Mouse (Mus musculus): ENCODE measurements around the gene Btbd11. TPM values are rescaled to one million over a fixed set of nuclear protein-coding genes. Genes with fewer than 3 reads are reported as not detected.

Gene Btbd11
- polyA plus RNA-seq, 1 experiment: 7.8 TPM

GRCm38 (mm10) chr10:85464152-85464551 lies 77.5 kb downstream of the Btbd11 start:
- TF ChIP-seq POLR2A (IDR thresholded peaks at IDR 0.05; ENCODE audit: low read depth, low read length): no peak
- no peak for TF ChIP-seq CTCF (IDR thresholded peaks at IDR 0.05; ENCODE audit: extremely low read depth, insufficient read depth, insufficient read length, insufficient replicate concordance)

GRCm38 (mm10) chr10:85465516-85466408 lies 79.1 kb downstream of the Btbd11 start:
- no peaks in the 10 kb centered on the region for H3K36me3 ChIP-seq (ENCODE audit: control insufficient read depth, insufficient read depth, low read length)
- no peaks in the 10 kb centered on the region for H3K4me1 ChIP-seq (ENCODE audit: control insufficient read depth, insufficient read depth, insufficient read length)
- TF ChIP-seq CTCF (IDR thresholded peaks at IDR 0.05; ENCODE audit: extremely low read depth, insufficient read depth, insufficient read length, insufficient replicate concordance): no peak
- TF ChIP-seq POLR2A (IDR thresholded peaks at IDR 0.05; ENCODE audit: low read depth, low read length): no peak
- WGBS: 89% methylated on average over 13 of the region's 13 CpGs
- H3K27ac ChIP-seq (ENCODE audit: insufficient read depth, low read length): no peak overlapping the region
- no peak overlapping the region for H3K4me3 ChIP-seq (ENCODE audit: extremely low read depth, insufficient read depth, insufficient read length)
- no peak for DNase-seq (ENCODE audit: low read depth in 1 of 2, low spot score in 2 of 2)
- H3K27me3 ChIP-seq (ENCODE audit: control insufficient read depth, insufficient read depth, low read length): no peaks in the 10 kb centered on the region

More at GRCm38 (mm10) chr10:85464152-85464551, 77.5 kb downstream of the Btbd11 start:
- Histone ChIP-seq H3K27me3 (ENCODE audit: control insufficient read depth, insufficient read depth, low read length) (no peaks in the 10 kb centered on the region), H3K4me3 (ENCODE audit: extremely low read depth, insufficient read depth, insufficient read length) (no peak overlapping the region), H3K27ac (ENCODE audit: insufficient read depth, low read length) (no peak overlapping the region), H3K4me1 (ENCODE audit: control insufficient read depth, insufficient read depth, insufficient read length) (no peaks in the 10 kb centered on the region), H3K36me3 (ENCODE audit: control insufficient read depth, insufficient read depth, low read length) (no peaks in the 10 kb centered on the region)
- 77% methylated on average over 6 of the region's 6 CpGs for WGBS
- no peak for DNase-seq (ENCODE audit: low read depth in 1 of 2, low spot score in 2 of 2)

GRCm38 (mm10) chr10:85466409-85466761 lies 79.8 kb downstream of the Btbd11 start:
- no peak overlapping the region for H3K27ac ChIP-seq (ENCODE audit: insufficient read depth, low read length)
- 35% methylated on average over 8 of the region's 8 CpGs for WGBS
- TF ChIP-seq CTCF (IDR thresholded peaks at IDR 0.05; ENCODE audit: extremely low read depth, insufficient read depth, insufficient read length, insufficient replicate concordance) (no peak), POLR2A (IDR thresholded peaks at IDR 0.05; ENCODE audit: low read depth, low read length) (no peak)
- H3K4me3 ChIP-seq (ENCODE audit: extremely low read depth, insufficient read depth, insufficient read length): no peak overlapping the region
- H3K27me3 ChIP-seq (ENCODE audit: control insufficient read depth, insufficient read depth, low read length): no peaks in the 10 kb centered on the region
- no peak for DNase-seq (ENCODE audit: low read depth in 1 of 2, low spot score in 2 of 2)
- no peaks in the 10 kb centered on the region for H3K4me1 ChIP-seq (ENCODE audit: control insufficient read depth, insufficient read depth, insufficient read length)
- no peaks in the 10 kb centered on the region for H3K36me3 ChIP-seq (ENCODE audit: control insufficient read depth, insufficient read depth, low read length)

- Histone ChIP-seq H3K36me3 (ENCODE audit: control insufficient read depth, insufficient read depth, low read length) (no peaks in the 10 kb centered on the region), H3K4me3 (ENCODE audit: extremely low read depth, insufficient read depth, insufficient read length) (no peak overlapping the region), H3K27me3 (ENCODE audit: control insufficient read depth, insufficient read depth, low read length) (no peaks in the 10 kb centered on the region), H3K4me1 (ENCODE audit: control insufficient read depth, insufficient read depth, insufficient read length) (no peaks in the 10 kb centered on the region), H3K27ac (ENCODE audit: insufficient read depth, low read length) (no peak overlapping the region)
- DNase-seq (ENCODE audit: low read depth in 1 of 2, low spot score in 2 of 2): no peak
- 45% methylated on average over 7 of the region's 7 CpGs for WGBS
- TF ChIP-seq POLR2A (IDR thresholded peaks at IDR 0.05; ENCODE audit: low read depth, low read length) (no peak), CTCF (IDR thresholded peaks at IDR 0.05; ENCODE audit: extremely low read depth, insufficient read depth, insufficient read length, insufficient replicate concordance) (no peak)
Measured at GRCm38 (mm10) chr10:85467393-85467792, 80.8 kb downstream of the Btbd11 start.

GRCm38 (mm10) chr10:85468527-85468926 lies 81.9 kb downstream of the Btbd11 start:
- Histone ChIP-seq H3K27ac (ENCODE audit: insufficient read depth, low read length) (no peak overlapping the region), H3K36me3 (ENCODE audit: control insufficient read depth, insufficient read depth, low read length) (no peaks in the 10 kb centered on the region), H3K27me3 (ENCODE audit: control insufficient read depth, insufficient read depth, low read length) (no peaks in the 10 kb centered on the region), H3K4me3 (ENCODE audit: extremely low read depth, insufficient read depth, insufficient read length) (no peak overlapping the region), H3K4me1 (ENCODE audit: control insufficient read depth, insufficient read depth, insufficient read length) (no peaks in the 10 kb centered on the region)
- DNase-seq (ENCODE audit: low read depth in 1 of 2, low spot score in 2 of 2): no peak
- 86% methylated on average over 4 of the region's 4 CpGs for WGBS
- TF ChIP-seq POLR2A (IDR thresholded peaks at IDR 0.05; ENCODE audit: low read depth, low read length): no peak
- no peak for TF ChIP-seq CTCF (IDR thresholded peaks at IDR 0.05; ENCODE audit: extremely low read depth, insufficient read depth, insufficient read length, insufficient replicate concordance)

GRCm38 (mm10) chr10:85469341-85469740 lies 82.7 kb downstream of the Btbd11 start:
- WGBS: 83% methylated on average over 5 of the region's 5 CpGs
- H3K4me1 ChIP-seq (ENCODE audit: control insufficient read depth, insufficient read depth, insufficient read length): no peaks in the 10 kb centered on the region
- H3K27ac ChIP-seq (ENCODE audit: insufficient read depth, low read length): no peak overlapping the region
- no peak overlapping the region for H3K4me3 ChIP-seq (ENCODE audit: extremely low read depth, insufficient read depth, insufficient read length)
- no peaks in the 10 kb centered on the region for H3K36me3 ChIP-seq (ENCODE audit: control insufficient read depth, insufficient read depth, low read length)
- H3K27me3 ChIP-seq (ENCODE audit: control insufficient read depth, insufficient read depth, low read length): no peaks in the 10 kb centered on the region
- no peak for DNase-seq (ENCODE audit: low read depth in 1 of 2, low spot score in 2 of 2)
- TF ChIP-seq CTCF (IDR thresholded peaks at IDR 0.05; ENCODE audit: extremely low read depth, insufficient read depth, insufficient read length, insufficient replicate concordance): no peak
- no peak for TF ChIP-seq POLR2A (IDR thresholded peaks at IDR 0.05; ENCODE audit: low read depth, low read length)

GRCm38 (mm10) chr10:85473265-85473664 lies 86.7 kb downstream of the Btbd11 start:
- no peak for TF ChIP-seq POLR2A (IDR thresholded peaks at IDR 0.05; ENCODE audit: low read depth, low read length)
- no peak for TF ChIP-seq CTCF (IDR thresholded peaks at IDR 0.05; ENCODE audit: extremely low read depth, insufficient read depth, insufficient read length, insufficient replicate concordance)
- 82% methylated on average over 4 of the region's 4 CpGs for WGBS
- Histone ChIP-seq H3K4me1 (ENCODE audit: control insufficient read depth, insufficient read depth, insufficient read length) (no peaks in the 10 kb centered on the region), H3K27ac (ENCODE audit: insufficient read depth, low read length) (no peak overlapping the region), H3K36me3 (ENCODE audit: control insufficient read depth, insufficient read depth, low read length) (no peaks in the 10 kb centered on the region), H3K27me3 (ENCODE audit: control insufficient read depth, insufficient read depth, low read length) (no peaks in the 10 kb centered on the region), H3K4me3 (ENCODE audit: extremely low read depth, insufficient read depth, insufficient read length) (no peak overlapping the region)
- DNase-seq (ENCODE audit: low read depth in 1 of 2, low spot score in 2 of 2): no peak

Data from spleen, adult 2 months (tissue).